Mouse (Mus musculus) olfactory bulb, adult 2 months (tissue): ENCODE data around the gene Flot1. TPM values are rescaled to one million over a fixed set of nuclear protein-coding genes. Genes with fewer than 3 reads are reported as not detected.

Source experiments
- H3K27ac ChIP-seq: fragments of 200-500 bp; 2 replicates; pipeline ENCODE4 v1.5.1; 2012; ENCODE audit warnings: low read depth, low read length; ENCODE audit not compliant: insufficient read depth
- H3K4me1 ChIP-seq: fragments of 200-500 bp; 2 replicates; pipeline ENCODE4 v1.6.1; 2012; ENCODE audit warnings: low read length; ENCODE audit not compliant: control insufficient read depth, insufficient read depth
- H3K4me3 ChIP-seq: fragments of 200-500 bp; 2 replicates; pipeline ENCODE4 v1.5.1; 2012; ENCODE audit warnings: mild to moderate bottlenecking, low read depth, low read length, moderate library complexity; ENCODE audit not compliant: insufficient read depth
- CTCF ChIP-seq: fragments of 200-500 bp; IDR thresholded peaks from 2 replicates; pipeline ENCODE4 v1.5.1; 2012; ENCODE audit warnings: low read depth, mild to moderate bottlenecking, low read length, moderate library complexity; ENCODE audit not compliant: insufficient read depth
- POLR2A ChIP-seq: fragments of 200-500 bp; IDR thresholded peaks from 2 replicates; pipeline ENCODE4 v1.6.1; 2012; ENCODE audit warnings: mild to moderate bottlenecking, low read depth, low read length, moderate library complexity; ENCODE audit not compliant: insufficient read depth
- WGBS: fragments of 180-500 bp; shearing (Covaris S2); methylation state at CpG from one replicate; pipeline ENCODE4 v1.1.7; 2018; 5-methylcytosine and 5-hydroxymethylcytosine counted together
- polyA plus RNA-seq: library from polyadenylated mRNA; stranded (reverse); fragments of >200 nt; gene quantifications from 2 replicates; pipeline ENCODE4 v1.2.4, GENCODE M21; 2012; ENCODE audit warnings: low replicate concordance; ENCODE audit not compliant: missing spikeins, insufficient read depth, insufficient read length

The Flot1 gene
- polyA plus RNA-seq, 1 experiment = not detected

- H3K27ac ChIP-seq = no peak overlapping the region
- TF ChIP-seq POLR2A (no peak), CTCF (no peak)
- 88% methylated on average over 4 of the region's 4 CpGs for WGBS
- no peak overlapping the region for H3K4me3 ChIP-seq
- H3K4me1 ChIP-seq = no peaks in the 10 kb centered on the region
These were observed 37.9 kb upstream of the Flot1 start for GRCm38 (mm10) chr17:35785140-35785539.

- TF ChIP-seq CTCF (no peak), POLR2A (no peak)
- H3K4me1 ChIP-seq = no peaks in the 10 kb centered on the region
- no peak overlapping the region for H3K4me3 ChIP-seq
- no peak overlapping the region for H3K27ac ChIP-seq
These were observed 35.5 kb upstream of the Flot1 start for GRCm38 (mm10) chr17:35787493-35787892.

- Histone ChIP-seq H3K27ac (no peak overlapping the region), H3K4me1 (no peaks in the 10 kb centered on the region), H3K4me3 (no peak overlapping the region)
- TF ChIP-seq CTCF (no peak), POLR2A (no peak)
- 87% methylated on average over 3 of the region's 3 CpGs for WGBS
These were observed 35.0 kb upstream of the Flot1 start for GRCm38 (mm10) chr17:35788025-35788424.

GRCm38 (mm10) chr17:35790933-35791332 lies 32.1 kb upstream of the Flot1 start:
- no peaks in the 10 kb centered on the region for H3K4me1 ChIP-seq
- no peak overlapping the region for H3K27ac ChIP-seq
- no peak for TF ChIP-seq POLR2A
- TF ChIP-seq CTCF = no peak
- H3K4me3 ChIP-seq = no peak overlapping the region
- WGBS = 95% methylated on average over 4 of the region's 4 CpGs

- Histone ChIP-seq H3K4me1 (no peaks in the 10 kb centered on the region), H3K27ac (no peak overlapping the region), H3K4me3 (no peak overlapping the region)
- 85% methylated on average over 2 of the region's 2 CpGs for WGBS
- TF ChIP-seq POLR2A (no peak), CTCF (no peak)
These were observed 30.2 kb upstream of the Flot1 start for GRCm38 (mm10) chr17:35792837-35793236.

GRCm38 (mm10) chr17:35795099-35795498 lies 27.9 kb upstream of the Flot1 start:
- Histone ChIP-seq H3K4me3 (no peak overlapping the region), H3K4me1 (no peaks in the 10 kb centered on the region), H3K27ac (no peak overlapping the region)
- 56% methylated on average over 2 of the region's 2 CpGs for WGBS
- TF ChIP-seq CTCF (no peak), POLR2A (no peak)

GRCm38 (mm10) chr17:35795656-35796055 lies 27.4 kb upstream of the Flot1 start:
- TF ChIP-seq CTCF (no peak), POLR2A (no peak)
- Histone ChIP-seq H3K27ac (no peak overlapping the region), H3K4me1 (no peaks in the 10 kb centered on the region), H3K4me3 (no peak overlapping the region)
- 70% methylated on average over 6 of the region's 6 CpGs for WGBS

- Histone ChIP-seq H3K4me1 (no peaks in the 10 kb centered on the region), H3K4me3 (no peak overlapping the region), H3K27ac (no peak overlapping the region)
- TF ChIP-seq POLR2A (no peak), CTCF (no peak)
- 82% methylated on average over 5 of the region's 5 CpGs for WGBS
These were observed 26.2 kb upstream of the Flot1 start for GRCm38 (mm10) chr17:35796835-35797234.

GRCm38 (mm10) chr17:35800905-35801304 lies 22.1 kb upstream of the Flot1 start:
- Histone ChIP-seq H3K4me1 (no peaks in the 10 kb centered on the region), H3K4me3 (no peak overlapping the region), H3K27ac (no peak overlapping the region)
- WGBS = 80% methylated on average over 2 of the region's 2 CpGs
- TF ChIP-seq CTCF (no peak), POLR2A (no peak)

- H3K4me3 ChIP-seq = no peak overlapping the region
- no peaks in the 10 kb centered on the region for H3K4me1 ChIP-seq
- no peak overlapping the region for H3K27ac ChIP-seq
- 55% methylated on average over 6 of the region's 6 CpGs for WGBS
- no peak for TF ChIP-seq POLR2A
- TF ChIP-seq CTCF = no peak
These were observed 20.0 kb upstream of the Flot1 start for GRCm38 (mm10) chr17:35803020-35803419.
